Mouse (Mus musculus) small intestine, adult 2 months (tissue): ENCODE results near the gene Lacc1.

Source experiments
- CTCF ChIP-seq: fragments of 200-500 bp; IDR thresholded peaks from 2 replicates; pipeline ENCODE4 v1.5.1; 2012; ENCODE audit warnings: low read depth, mild to moderate bottlenecking, control low read depth, inconsistent platforms, low read length, moderate library complexity, mixed read lengths; ENCODE audit not compliant: insufficient replicate concordance, insufficient read length; ENCODE audit errors: extremely low read depth
- POLR2A ChIP-seq: fragments of 200-500 bp; IDR thresholded peaks from 2 replicates; pipeline ENCODE4 v1.6.1; 2012; ENCODE audit warnings: low read depth, mild to moderate bottlenecking, control low read depth, inconsistent platforms, low read length, moderate library complexity

GRCm38 (mm10) chr14:77032433-77032832, 4.3 kb downstream of the Lacc1 start:
- TF ChIP-seq CTCF, result no peak
- TF ChIP-seq POLR2A, result no peak
